Mouse (Mus musculus): ENCODE data around the gene Btg3. TPM values are rescaled to one million over a fixed set of nuclear protein-coding genes. Genes with fewer than 3 reads are reported as not detected.
A peak's percentile ranks its signal among the peaks of the same experiment; 100 is the strongest.

The Btg3 gene
- polyA plus RNA-seq, 1 experiment: 3.6 TPM

GRCm38 (mm10) chr16:78399423-78399822 is 22.4 kb upstream of the Btg3 start:
- no peak overlapping the region for H3K27ac ChIP-seq (ENCODE audit: insufficient read depth, low read depth, low read length)
- no peaks in the 10 kb centered on the region for H3K27me3 ChIP-seq (replicated peaks; ENCODE audit: control insufficient read depth, insufficient read depth, low read length)
- WGBS: 93% methylated on average over 3 of the region's 3 CpGs
- H3K4me1 ChIP-seq (ENCODE audit: control insufficient read depth, insufficient read depth, low read length): no peaks in the 10 kb centered on the region
- TF ChIP-seq CTCF (conservative IDR thresholded peaks at IDR 0.05; ENCODE audit: insufficient read depth, insufficient read length, low read depth, low read length) (no peak), POLR2A (IDR thresholded peaks at IDR 0.05; ENCODE audit: low read depth, low read length) (no peak)
- no peaks in the 10 kb centered on the region for H3K36me3 ChIP-seq (ENCODE audit: control insufficient read depth, insufficient read depth, low read length)
- DNase-seq: no peak
- no peak overlapping the region for H3K4me3 ChIP-seq (ENCODE audit: insufficient read depth, low read depth, low read length)

DNA sequence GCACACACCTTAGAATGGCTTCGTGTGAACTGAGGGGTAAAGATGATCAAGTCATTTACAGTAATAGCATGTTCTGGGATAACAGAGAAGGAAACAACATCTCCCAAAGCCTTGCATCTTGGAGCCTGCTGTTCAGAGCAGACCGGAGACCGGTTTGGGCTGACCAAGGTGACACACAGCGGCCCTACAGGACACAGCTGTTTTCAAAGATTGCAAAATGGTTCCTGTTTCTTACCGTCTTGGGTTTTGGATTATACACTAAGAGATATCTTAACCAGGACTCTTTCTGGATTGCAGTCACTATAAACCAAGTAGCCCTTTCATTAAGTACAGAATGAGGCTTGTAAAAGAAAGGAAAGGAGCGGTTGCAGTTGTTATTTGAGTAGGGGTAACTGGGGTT is 21.7 kb upstream of the Btg3 start:
- no peaks in the 10 kb centered on the region for H3K4me1 ChIP-seq (ENCODE audit: control insufficient read depth, insufficient read depth, low read length)
- H3K27me3 ChIP-seq (replicated peaks; ENCODE audit: control insufficient read depth, insufficient read depth, low read length): no peaks in the 10 kb centered on the region
- H3K36me3 ChIP-seq (ENCODE audit: control insufficient read depth, insufficient read depth, low read length): no peaks in the 10 kb centered on the region
- no peak overlapping the region for H3K27ac ChIP-seq (ENCODE audit: insufficient read depth, low read depth, low read length)
- no peak for DNase-seq
- TF ChIP-seq CTCF (conservative IDR thresholded peaks at IDR 0.05; ENCODE audit: insufficient read depth, insufficient read length, low read depth, low read length): no peak
- no peak for TF ChIP-seq POLR2A (IDR thresholded peaks at IDR 0.05; ENCODE audit: low read depth, low read length)
- WGBS: 82% methylated on average over 6 of the region's 6 CpGs
- H3K4me3 ChIP-seq (ENCODE audit: insufficient read depth, low read depth, low read length): no peak overlapping the region

DNA sequence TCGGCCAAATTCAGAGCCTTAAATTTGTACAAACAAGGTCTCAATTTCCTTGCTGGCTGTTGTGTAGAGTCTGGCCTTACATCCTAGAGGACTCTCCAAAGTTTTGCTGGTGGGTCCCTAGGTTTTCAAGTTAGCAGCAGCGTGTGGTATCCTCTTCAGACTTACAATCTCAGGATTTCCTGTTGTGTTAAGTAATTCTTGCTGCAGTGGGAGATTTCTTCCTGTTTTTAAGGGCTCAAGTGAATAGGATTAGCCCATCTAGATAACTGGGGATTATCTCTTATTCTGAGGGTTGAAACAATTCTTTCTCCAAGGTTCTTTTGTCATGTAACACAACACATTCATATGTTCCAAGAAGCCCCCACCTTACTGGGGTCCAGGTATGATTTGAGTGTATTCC is 14.4 kb upstream of the Btg3 start:
- WGBS: 68% methylated on average over 2 of the region's 2 CpGs
- TF ChIP-seq CTCF (conservative IDR thresholded peaks at IDR 0.05; ENCODE audit: insufficient read depth, insufficient read length, low read depth, low read length): no peak
- TF ChIP-seq POLR2A (IDR thresholded peaks at IDR 0.05; ENCODE audit: low read depth, low read length): no peak
- H3K27ac ChIP-seq (ENCODE audit: insufficient read depth, low read depth, low read length): no peak overlapping the region

DNA sequence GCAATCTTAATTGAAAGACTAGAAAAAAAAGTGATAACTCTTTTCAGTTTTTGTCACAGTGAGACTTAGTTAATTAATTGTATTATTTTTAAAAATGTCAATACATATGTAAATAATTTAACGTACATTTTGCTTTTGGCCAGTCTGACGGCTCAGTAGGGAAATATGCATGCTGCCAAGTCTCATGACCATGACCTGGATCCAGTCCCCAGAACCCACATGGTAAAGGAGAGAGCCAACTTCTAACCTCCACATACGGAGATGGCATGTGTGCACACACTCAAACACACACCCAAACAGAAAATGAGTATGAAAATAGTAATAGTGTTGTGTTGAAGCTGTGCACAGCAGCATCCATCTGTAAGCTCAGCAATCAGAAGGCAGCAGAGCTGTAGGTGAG is 13.0 kb upstream of the Btg3 start:
- Histone ChIP-seq H3K36me3 (ENCODE audit: control insufficient read depth, insufficient read depth, low read length) (no peaks in the 10 kb centered on the region), H3K4me3 (ENCODE audit: insufficient read depth, low read depth, low read length) (no peak overlapping the region), H3K27ac (ENCODE audit: insufficient read depth, low read depth, low read length) (no peak overlapping the region), H3K4me1 (ENCODE audit: control insufficient read depth, insufficient read depth, low read length) (no peaks in the 10 kb centered on the region), H3K27me3 (replicated peaks; ENCODE audit: control insufficient read depth, insufficient read depth, low read length) (no peaks in the 10 kb centered on the region)
- no peak for TF ChIP-seq POLR2A (IDR thresholded peaks at IDR 0.05; ENCODE audit: low read depth, low read length)
- TF ChIP-seq CTCF (conservative IDR thresholded peaks at IDR 0.05; ENCODE audit: insufficient read depth, insufficient read length, low read depth, low read length): no peak
- no peak for DNase-seq
- 87% methylated on average over 3 of the region's 3 CpGs for WGBS

More for the DNA sequence above, 14.4 kb upstream of the Btg3 start:
- Histone ChIP-seq H3K4me1 (ENCODE audit: control insufficient read depth, insufficient read depth, low read length) (no peaks in the 10 kb centered on the region), H3K36me3 (ENCODE audit: control insufficient read depth, insufficient read depth, low read length) (no peaks in the 10 kb centered on the region), H3K4me3 (ENCODE audit: insufficient read depth, low read depth, low read length) (no peak overlapping the region), H3K27me3 (replicated peaks; ENCODE audit: control insufficient read depth, insufficient read depth, low read length) (no peaks in the 10 kb centered on the region)
- DNase-seq: no peak

DNA sequence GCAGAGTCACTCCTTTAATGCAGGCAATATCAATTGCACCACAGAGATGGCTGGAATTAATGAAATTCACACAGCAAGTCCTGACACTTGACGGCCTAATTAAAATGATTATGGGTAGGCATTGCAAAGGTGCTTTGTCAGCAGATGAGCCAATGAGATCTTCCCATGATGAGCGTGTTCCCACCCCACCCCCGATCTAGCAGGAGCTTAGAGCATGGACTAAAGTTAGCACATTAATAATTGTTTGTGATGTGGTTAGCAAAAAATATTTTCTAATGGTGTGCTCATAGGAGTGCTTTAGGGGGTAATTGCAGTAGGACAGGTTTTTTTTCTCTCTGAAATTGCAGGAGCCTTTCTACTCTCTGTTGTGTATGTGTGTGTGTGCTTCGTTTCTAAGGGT is 12.1 kb upstream of the Btg3 start:
- Histone ChIP-seq H3K4me1 (ENCODE audit: control insufficient read depth, insufficient read depth, low read length) (no peaks in the 10 kb centered on the region), H3K4me3 (ENCODE audit: insufficient read depth, low read depth, low read length) (no peak overlapping the region), H3K36me3 (ENCODE audit: control insufficient read depth, insufficient read depth, low read length) (no peaks in the 10 kb centered on the region), H3K27ac (ENCODE audit: insufficient read depth, low read depth, low read length) (no peak overlapping the region), H3K27me3 (replicated peaks; ENCODE audit: control insufficient read depth, insufficient read depth, low read length) (no peaks in the 10 kb centered on the region)
- DNase-seq: no peak
- TF ChIP-seq CTCF (conservative IDR thresholded peaks at IDR 0.05; ENCODE audit: insufficient read depth, insufficient read length, low read depth, low read length) (no peak), POLR2A (IDR thresholded peaks at IDR 0.05; ENCODE audit: low read depth, low read length) (no peak)
- WGBS: 76% methylated on average over 4 of the region's 4 CpGs

DNA sequence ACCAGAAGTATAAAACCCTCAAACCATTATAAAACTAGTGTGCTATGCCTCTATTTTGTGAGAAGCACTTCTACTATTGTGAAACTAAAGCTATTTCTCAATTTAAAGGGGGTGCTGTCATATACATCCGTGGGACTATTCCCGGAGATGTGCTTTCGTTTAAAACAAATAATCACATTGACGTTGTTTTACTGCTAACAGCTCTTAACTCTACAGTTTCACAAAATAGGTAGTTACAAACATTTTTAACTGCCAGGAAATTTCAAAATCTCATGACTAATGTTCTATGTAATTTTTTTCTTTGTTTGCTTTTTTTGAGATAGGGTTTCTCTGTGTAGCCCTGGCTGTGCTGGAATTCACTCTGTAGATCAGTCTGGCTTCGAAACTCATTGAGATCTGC is 1.5 kb upstream of the Btg3 start:
- no peaks in the 10 kb centered on the region for H3K27me3 ChIP-seq (replicated peaks; ENCODE audit: control insufficient read depth, insufficient read depth, low read length)
- no peak overlapping the region for H3K4me3 ChIP-seq (ENCODE audit: insufficient read depth, low read depth, low read length)
- WGBS: 80% methylated on average over 5 of the region's 5 CpGs
- H3K36me3 ChIP-seq (ENCODE audit: control insufficient read depth, insufficient read depth, low read length): no peaks in the 10 kb centered on the region
- no peak overlapping the region for H3K27ac ChIP-seq (ENCODE audit: insufficient read depth, low read depth, low read length)
- TF ChIP-seq CTCF (conservative IDR thresholded peaks at IDR 0.05; ENCODE audit: insufficient read depth, insufficient read length, low read depth, low read length) (no peak), POLR2A (IDR thresholded peaks at IDR 0.05; ENCODE audit: low read depth, low read length) (no peak)
- no peaks in the 10 kb centered on the region; the same call in 1 of the 2 replicates for H3K4me1 ChIP-seq (ENCODE audit: control insufficient read depth, insufficient read depth, low read length)
- no peak for DNase-seq

- Histone ChIP-seq H3K27ac (ENCODE audit: insufficient read depth, low read depth, low read length) (no peak overlapping the region), H3K4me1 (ENCODE audit: control insufficient read depth, insufficient read depth, low read length) (no peaks in the 10 kb centered on the region; the same call in 1 of the 2 replicates), H3K36me3 (ENCODE audit: control insufficient read depth, insufficient read depth, low read length) (no peaks in the 10 kb centered on the region; the same call in 1 of the 2 replicates), H3K4me3 (ENCODE audit: insufficient read depth, low read depth, low read length) (peak overlapping the region; percentile 89), H3K27me3 (replicated peaks; ENCODE audit: control insufficient read depth, insufficient read depth, low read length) (no peaks in the 10 kb centered on the region)
- DNase-seq: peak; percentile 40
- 1% methylated on average over 93 of the region's 100 CpGs for whole genome bisulfite sequencing
- no peak for TF ChIP-seq CTCF (conservative IDR thresholded peaks at IDR 0.05; ENCODE audit: insufficient read depth, insufficient read length, low read depth, low read length)
- no peak for TF ChIP-seq POLR2A (IDR thresholded peaks at IDR 0.05; ENCODE audit: low read depth, low read length)
Observed at GRCm38 (mm10) chr16:78375821-78376691, 936 bp downstream of the Btg3 start.
